Mouse (Mus musculus): ENCODE data around the gene Gm29735. TPM values are rescaled to one million over a fixed set of nuclear protein-coding genes. Genes with fewer than 3 reads are reported as not detected.
"Not testable (repeated sequence)": the region's sequence is repeated elsewhere in the genome, so short reads cannot be mapped to it uniquely, and the experiment has no call there.

Gene Gm29735
- polyA plus RNA-seq, 1 experiment from 2014 or later, result not detected

DNA sequence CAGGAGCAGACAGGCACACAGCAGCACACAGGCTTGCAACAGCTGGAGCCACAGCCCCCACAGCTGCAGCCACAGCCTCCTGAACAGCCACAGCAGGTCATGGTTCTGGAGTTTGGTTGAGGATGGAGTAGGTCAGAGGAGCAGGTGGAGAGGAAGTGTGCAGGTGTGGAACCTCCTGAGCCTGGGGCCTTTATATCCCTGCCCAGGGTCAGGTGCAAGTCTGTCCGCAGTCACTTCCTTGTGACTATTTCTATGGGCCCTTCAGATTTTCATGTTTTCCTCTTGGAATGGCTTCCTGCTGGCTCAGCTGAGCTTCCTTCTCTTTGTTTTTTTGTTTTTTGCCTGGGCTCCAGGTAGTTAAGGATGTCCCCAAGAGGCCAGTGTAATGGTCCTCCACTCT is 36.3 kb downstream of the Gm29735 start, which contains the start of gene Gm45618:
TSS of gene Gm45618 (minus strand) at position 101 of the 400 bp plus-strand sequence.
- not testable (repeated sequence) for H3K9ac ChIP-seq (replicated peaks); ATAC-seq (ENCODE audit: insufficient number of reproducible peaks, insufficient read depth, low FRiP score, low TSS enrichment, low read depth); H3K27ac ChIP-seq; H3K4me1 ChIP-seq (replicated peaks); H3K4me2 ChIP-seq; H3K36me3 ChIP-seq; H3K9me3 ChIP-seq; H3K4me3 ChIP-seq (replicated peaks)
- H3K27me3 ChIP-seq, result peaks cover 12% of the 10 kb centered on the region; the same call in 1 of the 2 replicates
- 91% methylated on average over 1 of the region's 1 CpGs for WGBS

DNA sequence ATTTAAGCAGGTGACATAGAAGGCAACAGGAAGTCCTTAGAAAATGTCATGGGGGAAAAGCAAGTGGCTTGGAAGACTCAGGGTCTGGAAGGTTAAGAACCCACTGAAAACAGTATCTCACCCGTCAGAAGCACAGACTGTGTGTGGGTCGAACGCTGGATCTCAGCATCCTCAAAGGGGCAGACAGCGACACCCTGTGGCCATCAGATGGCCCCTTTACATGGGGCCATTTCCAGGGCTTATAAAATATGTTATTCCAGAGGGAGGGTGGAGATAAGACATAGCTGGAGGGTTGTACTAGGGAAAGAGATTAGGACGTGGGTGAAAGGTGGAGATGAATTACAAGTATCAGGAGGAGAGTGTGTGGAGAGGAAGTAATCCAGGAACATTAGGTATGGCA is 37.3 kb downstream of the Gm29735 start:
- Histone ChIP-seq H3K27ac (no peak overlapping the region), H3K27me3 (peaks cover 12% of the 10 kb centered on the region; the same call in 1 of the 2 replicates), H3K4me2 (no peak overlapping the region), H3K9me3 (no peaks in the 10 kb centered on the region), H3K4me3 (replicated peaks) (no peak overlapping the region), H3K36me3 (no peaks in the 10 kb centered on the region), H3K4me1 (replicated peaks) (no peaks in the 10 kb centered on the region), H3K9ac (replicated peaks) (no peak overlapping the region)
- no peak for ATAC-seq (ENCODE audit: insufficient number of reproducible peaks, insufficient read depth, low FRiP score, low TSS enrichment, low read depth)
- 22% methylated on average over 5 of the region's 5 CpGs for WGBS

Other genes with a start within 250 kb of the Gm29735 start
- gene Tollip, start 238.6 kb downstream of the Gm29735 start, polyA plus RNA-seq (2016; fragmentation: Nextera tagmentation; extraction: Ambion mirVana), result 38.5 and 41.2 TPM in 2 replicates
- gene Brsk2, start 207.4 kb downstream of the Gm29735 start, polyA plus RNA-seq (2016; fragmentation: Nextera tagmentation; extraction: Ambion mirVana), result 0.31 and 0.84 TPM in 2 replicates
- gene Mob2, start 96.0 kb downstream of the Gm29735 start, polyA plus RNA-seq (2016; fragmentation: Nextera tagmentation; extraction: Ambion mirVana), result 62.2 and 64.1 TPM in 2 replicates
- gene Dusp8, start 61.3 kb downstream of the Gm29735 start, polyA plus RNA-seq (2016; fragmentation: Nextera tagmentation; extraction: Ambion mirVana), result 0.88 and 1.0 TPM in 2 replicates
- not detected in 2 replicates for gene Gm45618, start 36.4 kb downstream of the Gm29735 start, polyA plus RNA-seq (2016; fragmentation: Nextera tagmentation; extraction: Ambion mirVana)
- not detected in 2 replicates for gene Gm39115, start 21.1 kb downstream of the Gm29735 start, polyA plus RNA-seq (2016; fragmentation: Nextera tagmentation; extraction: Ambion mirVana)
- not detected in 2 replicates for gene Gm45337, start 12.5 kb downstream of the Gm29735 start, polyA plus RNA-seq (2016; fragmentation: Nextera tagmentation; extraction: Ambion mirVana)
- not detected in 2 replicates for gene Gm4553, start 8.6 kb upstream of the Gm29735 start, polyA plus RNA-seq (2016; fragmentation: Nextera tagmentation; extraction: Ambion mirVana)
- gene Krtap5-2, start 18.9 kb upstream of the Gm29735 start, polyA plus RNA-seq (2016; fragmentation: Nextera tagmentation; extraction: Ambion mirVana), result not detected in 2 replicates
- not detected in 2 replicates for gene Gm10153, start 33.3 kb upstream of the Gm29735 start, polyA plus RNA-seq (2016; fragmentation: Nextera tagmentation; extraction: Ambion mirVana)
- gene Krtap5-3, start 44.3 kb upstream of the Gm29735 start, polyA plus RNA-seq (2016; fragmentation: Nextera tagmentation; extraction: Ambion mirVana), result not detected in 2 replicates
- gene Gm7579, start 54.7 kb upstream of the Gm29735 start, polyA plus RNA-seq (2016; fragmentation: Nextera tagmentation; extraction: Ambion mirVana), result not detected in 2 replicates
- not detected in 2 replicates for gene Krtap5-5, start 72.9 kb upstream of the Gm29735 start, polyA plus RNA-seq (2016; fragmentation: Nextera tagmentation; extraction: Ambion mirVana)
- not detected in 2 replicates for gene Gm40460, start 84.0 kb upstream of the Gm29735 start, polyA plus RNA-seq (2016; fragmentation: Nextera tagmentation; extraction: Ambion mirVana)
- not detected in 2 replicates for gene Gm2431, start 101.2 kb upstream of the Gm29735 start, polyA plus RNA-seq (2016; fragmentation: Nextera tagmentation; extraction: Ambion mirVana)
- gene Gm4559, start 117.2 kb upstream of the Gm29735 start, polyA plus RNA-seq (2016; fragmentation: Nextera tagmentation; extraction: Ambion mirVana), result not detected in 2 replicates
- gene Krtap5-1, start 140.0 kb upstream of the Gm29735 start, polyA plus RNA-seq (2016; fragmentation: Nextera tagmentation; extraction: Ambion mirVana), result not detected in 2 replicates
- gene Krtap5-4, start 146.4 kb upstream of the Gm29735 start, polyA plus RNA-seq (2016; fragmentation: Nextera tagmentation; extraction: Ambion mirVana), result not detected in 2 replicates
- gene Ifitm10, start 216.6 kb upstream of the Gm29735 start, polyA plus RNA-seq (2016; fragmentation: Nextera tagmentation; extraction: Ambion mirVana), result 0.27 and 0.33 TPM in 2 replicates
- gene Gm49369, start 225.6 kb upstream of the Gm29735 start, polyA plus RNA-seq (2016; fragmentation: Nextera tagmentation; extraction: Ambion mirVana), result 0.63 and 3.4 TPM in 2 replicates
- gene Ctsd, start 230.9 kb upstream of the Gm29735 start, polyA plus RNA-seq (2016; fragmentation: Nextera tagmentation; extraction: Ambion mirVana), result 135 and 145 TPM in 2 replicates